Mouse (Mus musculus): Measurements from ENCODE around the gene Cyyr1.

Gene Cyyr1

DNA sequence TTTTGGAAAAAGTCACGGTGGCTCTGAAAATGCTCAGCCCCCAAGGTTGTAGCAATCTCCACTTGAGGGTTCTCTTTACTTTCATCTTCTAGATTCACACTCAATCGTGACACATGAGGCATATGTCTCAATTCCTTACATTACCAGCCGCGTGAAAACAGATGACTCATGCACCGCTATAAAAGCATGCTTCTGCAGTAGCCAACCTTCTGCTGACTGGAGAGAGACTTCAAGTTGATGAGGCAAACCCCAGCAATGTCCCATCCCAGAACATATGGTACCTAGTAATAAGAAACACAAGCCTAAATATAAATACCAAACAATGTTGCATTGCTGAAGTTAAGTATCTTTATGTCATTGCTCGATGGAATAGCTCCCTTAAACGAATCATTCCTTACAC lies 65.9 kb downstream of the Cyyr1 start:
- in situ Hi-C loops (cut with MboI; ENCODE audit: low pct_unique_long_range_greater_than_20kb in 1 of 2, low sequenced_read_pairs in 2 of 2, unreplicated experiment in 1 of 2), result no loop called here

DNA sequence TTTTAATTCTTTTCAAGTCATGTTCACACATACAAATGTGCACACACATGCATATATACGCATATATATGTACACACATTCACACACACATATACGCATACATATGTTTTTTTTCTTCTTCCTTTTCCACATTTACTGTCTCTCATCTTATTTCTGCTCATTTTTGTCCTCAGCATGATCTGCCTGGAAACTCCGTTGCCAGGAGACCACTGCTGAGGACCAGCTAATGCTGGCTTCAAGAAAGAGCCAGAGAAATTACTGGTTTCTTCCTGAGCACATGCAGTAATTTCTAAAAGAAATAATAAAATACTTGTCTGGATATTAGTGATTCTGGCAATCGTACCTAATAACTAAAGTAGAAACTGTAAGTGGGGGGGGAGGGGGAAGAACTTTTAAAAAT lies 68.6 kb downstream of the Cyyr1 start:
- in situ Hi-C loops (cut with MboI; ENCODE audit: low pct_unique_long_range_greater_than_20kb in 1 of 2, low sequenced_read_pairs in 2 of 2, unreplicated experiment in 1 of 2), result no loop called here

DNA sequence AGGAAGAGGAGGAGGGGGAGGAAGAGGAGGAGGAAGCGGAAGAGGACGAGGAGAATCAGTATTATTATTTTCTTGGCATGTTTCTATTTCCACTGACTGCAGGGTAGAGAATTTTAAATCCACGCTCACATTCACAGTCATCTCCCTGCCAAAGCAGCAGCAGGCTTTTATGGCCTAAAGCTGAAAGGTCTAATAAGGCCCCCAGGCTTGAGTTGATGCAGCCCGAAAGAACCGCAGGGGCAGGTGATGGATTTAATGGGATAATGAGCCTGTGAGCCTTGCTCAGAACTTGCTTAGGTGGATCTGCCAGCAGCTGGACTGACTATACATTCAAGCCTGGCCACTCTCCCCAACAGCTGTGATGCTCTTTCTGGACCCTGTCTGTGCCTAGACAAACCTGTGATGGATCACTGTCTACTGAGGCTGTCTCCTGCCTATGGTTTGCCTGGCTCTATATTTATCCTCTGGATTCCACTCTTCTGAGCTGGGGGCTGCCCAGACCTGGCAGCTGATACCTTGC lies 78.6 kb downstream of the Cyyr1 start:
- in situ Hi-C loops (cut with MboI; ENCODE audit: low pct_unique_long_range_greater_than_20kb in 1 of 2, low sequenced_read_pairs in 2 of 2, unreplicated experiment in 1 of 2), result no loop called here

DNA sequence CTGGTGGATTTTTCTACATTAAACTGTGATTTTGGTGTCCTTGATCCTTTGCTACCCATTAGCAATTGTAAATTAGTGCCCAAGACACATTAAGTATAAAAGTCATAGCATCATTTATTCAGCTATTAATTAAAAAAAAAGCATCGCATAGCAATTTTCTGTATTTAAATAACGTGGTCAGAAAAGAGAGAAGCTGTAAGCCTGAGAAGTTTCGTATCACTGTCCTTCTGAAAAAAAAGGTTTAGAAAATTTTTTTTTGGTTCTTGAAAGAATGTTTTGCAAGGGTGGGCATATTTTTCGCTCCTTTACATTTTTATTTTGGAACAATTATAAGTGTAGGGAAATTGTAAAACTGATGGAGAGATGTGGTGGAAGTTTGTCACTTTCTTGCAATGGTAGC lies 83.1 kb downstream of the Cyyr1 start:
- in situ Hi-C loops (cut with MboI; ENCODE audit: low pct_unique_long_range_greater_than_20kb in 1 of 2, low sequenced_read_pairs in 2 of 2, unreplicated experiment in 1 of 2), result no loop called here

DNA sequence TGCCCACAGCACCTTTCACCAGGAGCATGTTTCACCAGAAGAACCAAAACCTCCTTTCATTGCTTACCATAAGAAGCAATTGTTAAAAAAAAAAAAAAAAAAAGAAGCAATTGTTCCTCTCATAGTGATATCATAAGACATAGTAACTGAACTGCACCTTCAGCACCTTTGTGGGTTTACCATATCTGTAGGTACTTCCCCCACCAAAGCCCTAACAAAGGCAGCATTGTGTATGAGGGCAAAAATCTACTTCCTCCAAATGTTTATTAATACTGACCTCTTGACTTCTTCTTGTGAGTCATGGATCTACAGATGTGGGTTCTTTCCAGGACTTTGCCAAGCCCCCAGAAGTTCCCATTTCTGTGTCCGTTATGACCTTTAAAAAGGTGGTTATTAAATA lies 98.2 kb downstream of the Cyyr1 start:
- in situ Hi-C loops (cut with MboI; ENCODE audit: low pct_unique_long_range_greater_than_20kb in 1 of 2, low sequenced_read_pairs in 2 of 2, unreplicated experiment in 1 of 2), result no loop called here

GRCm38 (mm10) chr16:85446306-85446705 lies 106.9 kb downstream of the Cyyr1 start:
- in situ Hi-C loops (cut with MboI; ENCODE audit: low pct_unique_long_range_greater_than_20kb in 1 of 2, low sequenced_read_pairs in 2 of 2, unreplicated experiment in 1 of 2), result no loop called here

- in situ Hi-C loops (cut with MboI; ENCODE audit: low pct_unique_long_range_greater_than_20kb in 1 of 2, low sequenced_read_pairs in 2 of 2, unreplicated experiment in 1 of 2), result no loop called here
These were observed 107.4 kb downstream of the Cyyr1 start for GRCm38 (mm10) chr16:85445801-85446200.

DNA sequence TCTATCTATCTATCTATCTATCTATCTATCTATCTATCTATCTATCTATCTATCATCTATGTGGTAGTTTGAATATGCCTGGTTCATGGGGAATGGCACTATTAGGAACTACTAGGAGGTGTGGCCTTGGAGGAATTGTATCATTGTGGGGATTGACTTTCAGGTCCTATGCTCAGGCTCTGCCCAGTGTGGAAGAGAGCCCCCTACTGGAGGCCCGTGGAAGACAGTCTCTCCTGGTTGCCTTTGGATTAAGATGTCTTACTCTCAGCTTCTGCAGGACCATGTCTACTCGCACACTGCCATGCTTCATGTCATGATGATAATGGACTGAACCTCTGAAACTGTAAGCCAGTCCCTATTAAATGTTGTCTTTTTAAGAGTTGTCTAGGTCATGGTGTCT lies 117.8 kb downstream of the Cyyr1 start:
- in situ Hi-C loops (cut with MboI; ENCODE audit: low pct_unique_long_range_greater_than_20kb in 1 of 2, low sequenced_read_pairs in 2 of 2, unreplicated experiment in 1 of 2), result no loop called here

GRCm38 (mm10) chr16:85429173-85429572 lies 124.0 kb downstream of the Cyyr1 start:
- in situ Hi-C loops (cut with MboI; ENCODE audit: low pct_unique_long_range_greater_than_20kb in 1 of 2, low sequenced_read_pairs in 2 of 2, unreplicated experiment in 1 of 2), result no loop called here

GRCm38 (mm10) chr16:85422889-85423288 lies 130.3 kb downstream of the Cyyr1 start:
- in situ Hi-C loops (cut with MboI; ENCODE audit: low pct_unique_long_range_greater_than_20kb in 1 of 2, low sequenced_read_pairs in 2 of 2, unreplicated experiment in 1 of 2), result no loop called here

- in situ Hi-C loops (cut with MboI; ENCODE audit: low pct_unique_long_range_greater_than_20kb in 1 of 2, low sequenced_read_pairs in 2 of 2, unreplicated experiment in 1 of 2), result no loop called here
These were observed 137.8 kb downstream of the Cyyr1 start for GRCm38 (mm10) chr16:85415415-85415814.

DNA sequence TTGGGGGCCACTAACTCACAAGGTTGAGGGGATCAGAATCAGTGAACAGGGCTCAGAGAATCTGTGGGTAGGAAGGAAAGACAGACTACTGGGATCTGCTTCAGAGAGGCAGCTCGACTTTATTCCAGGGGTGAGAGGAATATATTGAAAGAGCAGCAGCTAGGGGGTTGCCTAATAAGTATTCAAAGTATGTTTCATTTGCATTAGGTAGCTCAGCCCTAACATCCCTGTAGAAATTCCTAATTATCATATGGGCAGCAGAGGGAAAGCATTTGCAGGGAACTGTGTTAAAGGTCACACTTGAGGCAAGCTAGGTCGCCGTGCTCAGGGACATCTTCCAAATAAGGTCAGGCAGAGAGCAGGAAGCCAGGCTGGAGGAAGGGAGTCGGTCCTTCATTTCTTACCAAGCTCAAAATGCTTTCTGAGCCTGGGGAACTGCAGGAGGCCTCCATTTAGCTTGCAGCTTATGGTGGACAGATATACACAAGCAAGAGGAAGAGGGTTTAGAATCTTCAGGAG lies 159.7 kb downstream of the Cyyr1 start:
- in situ Hi-C loops (cut with MboI; ENCODE audit: low pct_unique_long_range_greater_than_20kb in 1 of 2, low sequenced_read_pairs in 2 of 2, unreplicated experiment in 1 of 2), result no loop called here

GRCm38 (mm10) chr16:85386801-85387200 lies 166.4 kb downstream of the Cyyr1 start:
- in situ Hi-C loops (cut with MboI; ENCODE audit: low pct_unique_long_range_greater_than_20kb in 1 of 2, low sequenced_read_pairs in 2 of 2, unreplicated experiment in 1 of 2), result no loop called here

All from mouse embryonic stem cell (cell line).